Mouse (Mus musculus): ENCODE results near the gene Dsn1. TPM values are rescaled to one million over a fixed set of nuclear protein-coding genes. Genes with fewer than 3 reads are reported as not detected.

Gene Dsn1
- polyA plus RNA-seq, 1 experiment = not detected

- TF ChIP-seq CTCF (IDR thresholded peaks at IDR 0.05; ENCODE audit: insufficient read depth, low read depth, low read length) (no peak), POLR2A (IDR thresholded peaks at IDR 0.05; ENCODE audit: insufficient read depth, low read depth, low read length) (no peak)
- Histone ChIP-seq H3K27ac (ENCODE audit: insufficient read depth, low read depth, low read length) (no peak overlapping the region), H3K4me3 (ENCODE audit: insufficient read depth, low read depth, low read length) (no peak overlapping the region), H3K4me1 (ENCODE audit: control insufficient read depth, insufficient read depth, low read length) (peaks cover 41% of the 10 kb centered on the region)
- 57% methylated on average over 5 of the region's 5 CpGs for WGBS
These were observed 40.0 kb upstream of the Dsn1 start for GRCm38 (mm10) chr2:157046956-157047355.

- H3K27ac ChIP-seq (ENCODE audit: insufficient read depth, low read depth, low read length) = no peak overlapping the region
- no peak overlapping the region for H3K4me3 ChIP-seq (ENCODE audit: insufficient read depth, low read depth, low read length)
- no peak for TF ChIP-seq POLR2A (IDR thresholded peaks at IDR 0.05; ENCODE audit: insufficient read depth, low read depth, low read length)
- TF ChIP-seq CTCF (IDR thresholded peaks at IDR 0.05; ENCODE audit: insufficient read depth, low read depth, low read length) = no peak
- peaks cover 35% of the 10 kb centered on the region for H3K4me1 ChIP-seq (ENCODE audit: control insufficient read depth, insufficient read depth, low read length)
- 96% methylated on average over 2 of the region's 2 CpGs for WGBS
These were observed 39.0 kb upstream of the Dsn1 start for GRCm38 (mm10) chr2:157045932-157046331.

DNA sequence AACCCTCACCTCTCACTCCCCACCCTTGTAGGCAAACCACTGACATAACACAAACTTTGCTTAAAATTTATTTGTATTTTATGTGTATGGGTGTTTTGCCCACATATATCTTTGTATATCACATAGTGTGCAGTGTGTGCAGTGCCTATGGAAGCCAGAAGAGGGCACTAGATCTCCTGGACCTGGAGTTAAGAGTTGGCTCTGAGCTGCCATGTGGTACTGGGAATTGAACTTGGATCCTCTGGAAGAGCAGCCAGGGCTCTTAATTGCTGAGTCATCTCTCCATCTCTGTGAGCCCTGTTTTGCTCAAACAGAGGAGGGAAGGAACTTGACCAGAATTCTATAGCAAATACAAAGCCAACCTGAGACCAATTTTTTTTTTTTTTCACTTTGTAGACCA, 37.0 kb upstream of the Dsn1 start:
- Histone ChIP-seq H3K4me3 (ENCODE audit: insufficient read depth, low read depth, low read length) (no peak overlapping the region), H3K27ac (ENCODE audit: insufficient read depth, low read depth, low read length) (no peak overlapping the region), H3K4me1 (ENCODE audit: control insufficient read depth, insufficient read depth, low read length) (peaks cover 38% of the 10 kb centered on the region)
- TF ChIP-seq CTCF (IDR thresholded peaks at IDR 0.05; ENCODE audit: insufficient read depth, low read depth, low read length) = no peak
- TF ChIP-seq POLR2A (IDR thresholded peaks at IDR 0.05; ENCODE audit: insufficient read depth, low read depth, low read length) = no peak

GRCm38 (mm10) chr2:157043556-157043955, 36.6 kb upstream of the Dsn1 start:
- WGBS = 43% methylated on average over 8 of the region's 8 CpGs
- Histone ChIP-seq H3K4me3 (ENCODE audit: insufficient read depth, low read depth, low read length) (no peak overlapping the region), H3K27ac (ENCODE audit: insufficient read depth, low read depth, low read length) (no peak overlapping the region), H3K4me1 (ENCODE audit: control insufficient read depth, insufficient read depth, low read length) (peaks cover 33% of the 10 kb centered on the region)
- TF ChIP-seq CTCF (IDR thresholded peaks at IDR 0.05; ENCODE audit: insufficient read depth, low read depth, low read length) (no peak), POLR2A (IDR thresholded peaks at IDR 0.05; ENCODE audit: insufficient read depth, low read depth, low read length) (no peak)

DNA sequence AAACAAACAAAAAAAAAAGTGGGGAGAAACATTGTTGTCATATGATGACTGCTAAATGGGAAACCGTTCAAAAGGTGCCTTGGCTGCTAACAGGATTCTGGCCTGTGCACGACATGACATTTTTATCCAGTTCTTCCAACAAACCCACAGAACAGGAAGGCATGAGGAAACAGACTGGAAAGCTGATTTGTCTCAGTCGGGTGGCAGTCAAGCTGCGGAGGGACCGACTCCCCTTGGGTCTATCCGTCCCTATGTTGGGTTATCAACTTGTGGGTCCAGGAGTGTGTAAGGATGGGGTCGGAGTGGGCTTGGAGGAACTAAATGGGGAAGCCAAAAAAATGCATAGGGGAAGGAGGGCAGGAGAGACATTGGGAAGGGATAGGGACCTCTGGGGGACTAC, 34.5 kb upstream of the Dsn1 start:
- WGBS = 86% methylated on average over 7 of the region's 7 CpGs
- no peak overlapping the region for H3K27ac ChIP-seq (ENCODE audit: insufficient read depth, low read depth, low read length)
- no peak for TF ChIP-seq CTCF (IDR thresholded peaks at IDR 0.05; ENCODE audit: insufficient read depth, low read depth, low read length)
- no peak for TF ChIP-seq POLR2A (IDR thresholded peaks at IDR 0.05; ENCODE audit: insufficient read depth, low read depth, low read length)

GRCm38 (mm10) chr2:157040649-157041046, 33.7 kb upstream of the Dsn1 start:
- peak; percentile 8; the same call in 1 of the 2 replicates for TF ChIP-seq CTCF (IDR thresholded peaks at IDR 0.05; ENCODE audit: insufficient read depth, low read depth, low read length)
- TF ChIP-seq POLR2A (IDR thresholded peaks at IDR 0.05; ENCODE audit: insufficient read depth, low read depth, low read length) = no peak
- WGBS = 72% methylated on average over 17 of the region's 17 CpGs
- Histone ChIP-seq H3K4me3 (ENCODE audit: insufficient read depth, low read depth, low read length) (no peak overlapping the region), H3K4me1 (ENCODE audit: control insufficient read depth, insufficient read depth, low read length) (peaks cover 23% of the 10 kb centered on the region), H3K27ac (ENCODE audit: insufficient read depth, low read depth, low read length) (no peak overlapping the region)

More for the DNA sequence above, 34.5 kb upstream of the Dsn1 start:
- H3K4me3 ChIP-seq (ENCODE audit: insufficient read depth, low read depth, low read length) = no peak overlapping the region
- peaks cover 21% of the 10 kb centered on the region for H3K4me1 ChIP-seq (ENCODE audit: control insufficient read depth, insufficient read depth, low read length)

DNA sequence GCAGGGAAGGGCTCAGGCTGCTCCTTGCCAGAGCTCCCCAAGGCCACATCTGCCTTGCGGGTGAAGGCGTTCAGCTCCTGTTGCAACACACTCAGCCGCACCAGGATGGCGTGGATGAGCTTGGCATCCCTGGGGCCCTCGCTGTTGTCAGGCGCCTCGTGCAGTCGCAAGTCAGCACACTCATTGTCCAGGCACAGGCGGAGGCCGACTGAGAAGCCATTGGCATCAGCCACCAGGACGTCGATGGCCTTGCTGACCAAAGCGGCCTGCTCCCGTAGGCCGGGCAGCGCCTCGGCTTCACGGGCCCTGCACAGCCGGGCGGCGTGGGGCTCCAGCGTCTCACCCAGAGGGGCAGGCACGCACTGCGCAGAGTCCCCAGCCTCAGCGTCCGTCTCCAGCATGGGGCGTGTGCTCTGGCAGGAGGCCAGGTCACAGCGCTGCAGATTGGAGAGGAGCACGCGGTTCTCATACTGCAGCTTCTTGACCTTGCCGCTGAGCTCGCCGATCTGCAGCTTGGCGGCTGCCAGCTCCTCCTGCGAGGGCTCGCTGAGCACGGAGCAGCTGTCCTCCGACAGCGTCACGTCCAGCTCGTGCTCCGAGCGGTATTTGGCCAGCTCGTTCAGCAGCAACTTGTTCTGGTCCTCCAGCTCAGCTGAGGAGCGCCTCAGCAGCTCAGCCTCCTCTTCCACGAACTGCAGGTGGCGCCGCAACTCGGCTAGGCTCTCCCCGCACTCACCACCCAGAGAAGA, 33.1 kb upstream of the Dsn1 start:
- TF ChIP-seq POLR2A (IDR thresholded peaks at IDR 0.05; ENCODE audit: insufficient read depth, low read depth, low read length) (no peak), CTCF (IDR thresholded peaks at IDR 0.05; ENCODE audit: insufficient read depth, low read depth, low read length) (no peak)
- Histone ChIP-seq H3K4me3 (ENCODE audit: insufficient read depth, low read depth, low read length) (no peak overlapping the region), H3K27ac (ENCODE audit: insufficient read depth, low read depth, low read length) (no peak overlapping the region), H3K4me1 (ENCODE audit: control insufficient read depth, insufficient read depth, low read length) (peaks cover 24% of the 10 kb centered on the region)
- WGBS = 64% methylated on average over 50 of the region's 50 CpGs

DNA sequence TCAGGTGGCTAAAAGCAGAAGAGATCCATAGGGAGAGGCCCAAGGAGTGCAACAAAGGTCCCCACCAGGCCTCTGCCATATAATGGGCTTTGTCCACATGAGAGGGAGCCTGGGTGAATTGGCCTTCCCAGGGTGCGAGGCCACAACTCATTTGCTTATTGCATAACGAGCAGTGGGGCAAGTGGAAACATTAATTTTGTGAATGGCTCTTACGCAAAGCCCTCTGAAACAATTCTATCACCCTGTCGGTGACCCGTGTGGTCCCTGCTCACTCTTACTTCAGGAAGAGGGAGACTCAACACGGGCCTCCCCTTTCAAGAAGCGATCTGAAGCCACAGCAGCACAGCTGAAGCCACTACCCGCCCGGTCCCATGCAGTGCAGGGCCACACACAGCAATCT, 30.3 kb upstream of the Dsn1 start:
- Histone ChIP-seq H3K27ac (ENCODE audit: insufficient read depth, low read depth, low read length) (no peak overlapping the region), H3K4me3 (ENCODE audit: insufficient read depth, low read depth, low read length) (no peak overlapping the region), H3K4me1 (ENCODE audit: control insufficient read depth, insufficient read depth, low read length) (peaks cover 19% of the 10 kb centered on the region)
- WGBS = 64% methylated on average over 9 of the region's 9 CpGs
- TF ChIP-seq POLR2A (IDR thresholded peaks at IDR 0.05; ENCODE audit: insufficient read depth, low read depth, low read length) (no peak), CTCF (IDR thresholded peaks at IDR 0.05; ENCODE audit: insufficient read depth, low read depth, low read length) (no peak)

- no peak for TF ChIP-seq CTCF (IDR thresholded peaks at IDR 0.05; ENCODE audit: insufficient read depth, low read depth, low read length)
- TF ChIP-seq POLR2A (IDR thresholded peaks at IDR 0.05; ENCODE audit: insufficient read depth, low read depth, low read length) = no peak
- WGBS = 88% methylated on average over 8 of the region's 8 CpGs
These were observed 29.4 kb upstream of the Dsn1 start for GRCm38 (mm10) chr2:157036400-157036799.

More at GRCm38 (mm10) chr2:157036400-157036799, 29.4 kb upstream of the Dsn1 start:
- H3K27ac ChIP-seq (ENCODE audit: insufficient read depth, low read depth, low read length) = no peak overlapping the region
- peaks cover 20% of the 10 kb centered on the region for H3K4me1 ChIP-seq (ENCODE audit: control insufficient read depth, insufficient read depth, low read length)
- H3K4me3 ChIP-seq (ENCODE audit: insufficient read depth, low read depth, low read length) = no peak overlapping the region

Data from olfactory bulb, adult 2 months (tissue).